Mouse (Mus musculus) cortical plate, adult 2 months (tissue): ENCODE results near the gene Adamts18. TPM values are rescaled to one million over a fixed set of nuclear protein-coding genes. Genes with fewer than 3 reads are reported as not detected.
A peak's percentile ranks its signal among the peaks of the same experiment; 100 is the strongest.
"Not testable (repeated sequence)": the region's sequence is repeated elsewhere in the genome, so short reads cannot be mapped to it uniquely, and the experiment has no call there.

Source experiments
- H3K27ac ChIP-seq: fragments of 200-500 bp; 2 replicates; pipeline ENCODE4 v1.5.1; 2012; ENCODE audit warnings: low read length, control low read depth, inconsistent platforms; ENCODE audit not compliant: insufficient read depth
- H3K4me1 ChIP-seq: fragments of 200-500 bp; 2 replicates; pipeline ENCODE4 v1.6.1; 2011; ENCODE audit warnings: low read length; ENCODE audit not compliant: control insufficient read depth, insufficient read depth
- H3K4me3 ChIP-seq: fragments of 200-500 bp; 2 replicates; pipeline ENCODE4 v1.5.1; 2011; ENCODE audit warnings: mild to moderate bottlenecking, low read length, control low read depth; ENCODE audit not compliant: insufficient read depth
- CTCF ChIP-seq: fragments of 200-500 bp; IDR thresholded peaks from 2 replicates; pipeline ENCODE4 v1.5.1; 2011; ENCODE audit warnings: mild to moderate bottlenecking, control low read depth, low read length; ENCODE audit not compliant: insufficient read depth; ENCODE audit errors: extremely low read depth
- POLR2A ChIP-seq: fragments of 200-500 bp; IDR thresholded peaks from 2 replicates; pipeline ENCODE4 v1.6.1; 2011; ENCODE audit warnings: mild to moderate bottlenecking, low read length, control low read depth; ENCODE audit not compliant: insufficient read depth; ENCODE audit errors: extremely low read depth
- polyA plus RNA-seq: library from polyadenylated mRNA; depleted of rRNA; stranded (reverse); fragments of >200 nt; gene quantifications from 2 replicates; pipeline ENCODE4 v1.2.3, GENCODE M21; 2012

The Adamts18 gene
- polyA plus RNA-seq, 1 experiment, result 0.71 TPM

- H3K4me3 ChIP-seq, result no peak overlapping the region
- no peaks in the 10 kb centered on the region for H3K4me1 ChIP-seq
- no peak overlapping the region for H3K27ac ChIP-seq
- no peak for TF ChIP-seq CTCF
- no peak for TF ChIP-seq POLR2A
Measured at GRCm38 (mm10) chr8:113803830-113804611, 44.5 kb downstream of the Adamts18 start.

GRCm38 (mm10) chr8:113801551-113801950, 47.0 kb downstream of the Adamts18 start:
- H3K4me3 ChIP-seq, result no peak overlapping the region
- TF ChIP-seq CTCF (no peak), POLR2A (no peak)
- no peaks in the 10 kb centered on the region for H3K4me1 ChIP-seq
- H3K27ac ChIP-seq, result no peak overlapping the region

GRCm38 (mm10) chr8:113800556-113800955, 48.0 kb downstream of the Adamts18 start:
- not testable (repeated sequence) for H3K4me3 ChIP-seq, H3K27ac ChIP-seq

GRCm38 (mm10) chr8:113799550-113799949, 49.0 kb downstream of the Adamts18 start:
- no peak overlapping the region for H3K27ac ChIP-seq
- no peaks in the 10 kb centered on the region for H3K4me1 ChIP-seq
- H3K4me3 ChIP-seq, result no peak overlapping the region
- TF ChIP-seq POLR2A (no peak), CTCF (no peak)

More at GRCm38 (mm10) chr8:113800556-113800955, 48.0 kb downstream of the Adamts18 start:
- H3K4me1 ChIP-seq, result not testable (repeated sequence)

- Histone ChIP-seq H3K27ac (no peak overlapping the region), H3K4me1 (no peaks in the 10 kb centered on the region), H3K4me3 (no peak overlapping the region)
- TF ChIP-seq CTCF (no peak), POLR2A (no peak)
Measured at GRCm38 (mm10) chr8:113791856-113792255, 56.7 kb downstream of the Adamts18 start.

GRCm38 (mm10) chr8:113791061-113791460, 57.5 kb downstream of the Adamts18 start:
- no peaks in the 10 kb centered on the region for H3K4me1 ChIP-seq
- no peak for TF ChIP-seq POLR2A
- no peak for TF ChIP-seq CTCF
- no peak overlapping the region for H3K27ac ChIP-seq
- H3K4me3 ChIP-seq, result no peak overlapping the region

GRCm38 (mm10) chr8:113783711-113784110, 64.8 kb downstream of the Adamts18 start:
- no peak overlapping the region for H3K4me3 ChIP-seq
- no peak for TF ChIP-seq POLR2A
- no peak for TF ChIP-seq CTCF
- H3K4me1 ChIP-seq, result no peaks in the 10 kb centered on the region
- no peak overlapping the region for H3K27ac ChIP-seq

- TF ChIP-seq CTCF, result no peak
- TF ChIP-seq POLR2A, result no peak
- Histone ChIP-seq H3K27ac (no peak overlapping the region), H3K4me3 (no peak overlapping the region), H3K4me1 (no peaks in the 10 kb centered on the region)
Measured at GRCm38 (mm10) chr8:113781554-113781953, 67.0 kb downstream of the Adamts18 start.

GRCm38 (mm10) chr8:113775361-113775760, 73.2 kb downstream of the Adamts18 start:
- no peaks in the 10 kb centered on the region for H3K4me1 ChIP-seq
- 0 out of 2 replicates have a peak, but pooled peaks have one; percentile 3 for TF ChIP-seq CTCF
- no peak for TF ChIP-seq POLR2A
- no peak overlapping the region for H3K27ac ChIP-seq
- no peak overlapping the region for H3K4me3 ChIP-seq

GRCm38 (mm10) chr8:113768861-113769410, 79.6 kb downstream of the Adamts18 start:
- no peak for TF ChIP-seq CTCF
- TF ChIP-seq POLR2A, result no peak
- Histone ChIP-seq H3K4me3 (no peak overlapping the region), H3K27ac (no peak overlapping the region), H3K4me1 (no peaks in the 10 kb centered on the region)
